Mouse (Mus musculus): Measurements from ENCODE around the gene Ugt8a. TPM values are rescaled to one million over a fixed set of nuclear protein-coding genes. Genes with fewer than 3 reads are reported as not detected.

Ugt8a gene
- polyA plus RNA-seq, 3 experiments from 2014 or later, result not detected

- ATAC-seq, result no peak
These were observed 89.1 kb downstream of the Ugt8a start for GRCm38 (mm10) chr3:125849163-125849872.

DNA sequence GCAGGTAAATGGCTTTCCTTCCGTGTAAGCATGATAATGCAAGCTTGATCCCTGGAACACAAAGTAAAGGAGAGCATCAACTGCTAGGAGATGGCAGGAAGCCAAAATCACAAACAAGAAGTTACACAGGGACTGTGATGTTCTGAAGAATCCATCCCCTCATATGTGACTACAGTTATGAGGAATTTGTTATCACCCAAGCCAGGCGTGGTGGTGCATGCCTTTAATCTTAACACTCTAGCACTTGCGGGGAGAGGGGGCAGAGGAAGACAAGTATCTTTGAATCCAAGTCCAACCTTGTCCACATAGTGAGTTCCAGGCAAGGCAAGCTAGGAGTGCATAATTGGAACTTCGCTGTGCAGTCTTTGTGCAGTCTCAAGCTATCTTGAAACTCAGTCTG, 110.4 kb downstream of the Ugt8a start:
- ATAC-seq, result no peak

DNA sequence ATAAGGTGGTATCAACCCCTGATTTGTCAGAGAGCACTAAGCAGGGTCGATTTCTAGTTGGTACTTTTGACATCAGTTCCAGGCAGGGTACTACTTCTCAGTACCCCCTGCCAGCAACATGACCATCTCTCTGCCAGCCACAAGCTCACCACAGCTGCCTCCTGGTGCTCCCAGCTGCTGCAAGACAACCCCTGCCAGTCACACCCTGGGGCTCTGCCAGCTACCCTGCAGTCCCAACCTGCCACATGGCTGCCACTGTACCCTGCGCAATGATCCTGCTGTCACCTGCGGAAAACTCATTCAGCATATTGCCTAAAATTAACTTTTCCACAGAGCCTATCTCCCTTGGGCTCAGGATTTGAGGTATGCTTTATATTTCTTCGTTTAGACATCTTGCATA, 111.2 kb downstream of the Ugt8a start:
- ATAC-seq, result no peak

DNA sequence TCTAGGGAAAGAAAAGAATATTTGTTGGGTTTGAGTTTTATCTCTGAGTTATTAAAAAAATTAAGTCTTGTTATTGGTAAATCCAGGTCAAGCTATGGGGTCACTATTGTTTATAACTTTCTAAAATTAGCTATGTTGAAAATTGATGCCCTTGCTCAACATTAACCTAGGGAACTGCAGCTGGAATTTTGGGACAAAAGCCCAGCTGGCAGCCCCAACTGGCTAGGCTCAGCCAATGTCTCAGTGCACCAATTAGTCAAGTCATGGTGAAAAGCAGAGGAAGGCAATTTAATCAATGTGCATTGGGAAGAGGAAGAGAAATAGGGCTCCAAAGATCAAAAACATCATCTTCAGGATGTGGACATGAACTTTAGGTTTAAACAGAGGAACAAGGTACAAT, 118.7 kb downstream of the Ugt8a start:
- no peak for ATAC-seq

Data from inflammation-experienced regulatory T-cells, adult 6 months (primary cell).